Mouse (Mus musculus) kidney, embryonic 16.5 days (tissue): Measurements from ENCODE around the gene D130052B06Rik. TPM values are rescaled to one million over a fixed set of nuclear protein-coding genes. Genes with fewer than 3 reads are reported as not detected.

ENCODE experiments used
- ATAC-seq: fragments of 200-750 bp; cut with Nextera tagmentation; 2 replicates; pipeline ENCODE4 v1.8.0; 2017; ENCODE audit warnings: moderate TSS enrichment; ENCODE audit not compliant: low FRiP score, low TSS enrichment
- H3K27ac ChIP-seq: fragments of 300-500 bp; sonication (generic); 2 replicates; pipeline ENCODE4 v1.5.1; 2014; ENCODE audit warnings: low read length
- H3K27me3 ChIP-seq: fragments of 300-500 bp; sonication (generic); 2 replicates; pipeline ENCODE4 v1.6.1; 2014; ENCODE audit warnings: low read length, control low read depth, mixed read lengths; ENCODE audit not compliant: insufficient read depth
- H3K36me3 ChIP-seq: fragments of 300-500 bp; sonication (generic); 2 replicates; pipeline ENCODE4 v1.6.1; 2014; ENCODE audit warnings: low read length, control low read depth, mixed read lengths; ENCODE audit not compliant: insufficient read depth
- H3K4me1 ChIP-seq: fragments of 300-500 bp; sonication (generic); 2 replicates; pipeline ENCODE4 v1.6.1; 2014; ENCODE audit warnings: low read length, control low read depth, mixed read lengths; ENCODE audit not compliant: insufficient read depth
- H3K4me2 ChIP-seq: fragments of 300-500 bp; sonication (generic); replicated peaks from 2 replicates; pipeline ENCODE4 v1.6.1; 2014; ENCODE audit warnings: low read depth, low read length
- H3K4me3 ChIP-seq: fragments of 300-500 bp; sonication (generic); 2 replicates; pipeline ENCODE4 v1.5.1; 2014; ENCODE audit warnings: mild to moderate bottlenecking, low read length
- H3K9ac ChIP-seq: fragments of 300-500 bp; sonication (generic); replicated peaks from 2 replicates; pipeline ENCODE4 v1.6.1; 2014; ENCODE audit warnings: low read length
- H3K9me3 ChIP-seq: fragments of 300-500 bp; sonication (generic); 2 replicates; pipeline ENCODE4 v1.6.1; 2016; ENCODE audit warnings: low read length, control low read depth
- WGBS: fragments of 180-500 bp; shearing (Covaris S2); extraction: QIAGEN DNeasy Blood & Tissue Kit; methylation state at CpG from one replicate; pipeline ENCODE4 v1.1.7; 2014; 5-methylcytosine and 5-hydroxymethylcytosine counted together
- polyA plus RNA-seq: library from polyadenylated mRNA; unstranded; fragments of >200 nt; fragmentation: Nextera tagmentation; extraction: Ambion mirVana; gene quantifications from 2 replicates; pipeline ENCODE4 v1.2.1, GENCODE M21; 2015

Gene D130052B06Rik
- polyA plus RNA-seq, 1 experiment from 2014 or later = not detected

DNA sequence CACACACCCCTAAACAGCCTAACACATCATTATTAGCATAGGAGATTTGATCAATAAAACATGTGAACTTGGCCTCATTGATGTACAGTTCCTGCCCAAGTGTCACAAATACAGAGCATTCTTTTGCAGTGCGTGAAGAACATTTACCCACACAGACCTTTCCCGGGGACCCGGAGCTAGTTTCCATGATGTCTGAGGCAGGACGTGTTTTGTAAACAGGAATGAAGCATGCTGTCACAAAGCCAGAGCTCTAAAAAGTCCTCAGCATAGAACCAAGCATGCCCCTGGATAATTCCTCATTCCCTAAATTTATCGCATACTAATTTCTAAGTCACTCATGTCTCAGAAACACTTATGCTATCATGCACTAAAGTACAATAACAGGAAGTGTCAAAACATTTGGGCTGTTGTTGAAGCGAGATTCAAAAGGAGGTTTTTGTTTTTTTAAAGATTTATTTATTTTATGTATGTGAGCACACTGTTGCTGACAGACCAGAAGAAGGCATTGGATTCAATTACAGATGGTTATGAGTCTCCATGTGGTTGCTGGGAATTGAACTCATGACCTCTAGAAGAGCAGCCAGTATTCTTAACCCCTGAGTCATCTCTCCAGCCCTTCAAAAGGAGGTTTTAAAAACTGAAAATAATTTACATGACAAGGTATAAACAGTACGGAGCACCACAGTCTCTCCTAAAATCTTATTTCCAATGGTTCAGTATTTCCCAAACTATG is 56.9 kb downstream of the D130052B06Rik start:
- no peaks in the 10 kb centered on the region for H3K27me3 ChIP-seq
- no peak for ATAC-seq
- H3K4me3 ChIP-seq = no peak overlapping the region
- H3K9ac ChIP-seq = no peak overlapping the region
- H3K4me2 ChIP-seq = no peak overlapping the region
- H3K27ac ChIP-seq = no peak overlapping the region
- H3K9me3 ChIP-seq = no peaks in the 10 kb centered on the region
- no peaks in the 10 kb centered on the region for H3K4me1 ChIP-seq
- WGBS = 61% methylated on average over 7 of the region's 7 CpGs
- H3K36me3 ChIP-seq = no peaks in the 10 kb centered on the region

DNA sequence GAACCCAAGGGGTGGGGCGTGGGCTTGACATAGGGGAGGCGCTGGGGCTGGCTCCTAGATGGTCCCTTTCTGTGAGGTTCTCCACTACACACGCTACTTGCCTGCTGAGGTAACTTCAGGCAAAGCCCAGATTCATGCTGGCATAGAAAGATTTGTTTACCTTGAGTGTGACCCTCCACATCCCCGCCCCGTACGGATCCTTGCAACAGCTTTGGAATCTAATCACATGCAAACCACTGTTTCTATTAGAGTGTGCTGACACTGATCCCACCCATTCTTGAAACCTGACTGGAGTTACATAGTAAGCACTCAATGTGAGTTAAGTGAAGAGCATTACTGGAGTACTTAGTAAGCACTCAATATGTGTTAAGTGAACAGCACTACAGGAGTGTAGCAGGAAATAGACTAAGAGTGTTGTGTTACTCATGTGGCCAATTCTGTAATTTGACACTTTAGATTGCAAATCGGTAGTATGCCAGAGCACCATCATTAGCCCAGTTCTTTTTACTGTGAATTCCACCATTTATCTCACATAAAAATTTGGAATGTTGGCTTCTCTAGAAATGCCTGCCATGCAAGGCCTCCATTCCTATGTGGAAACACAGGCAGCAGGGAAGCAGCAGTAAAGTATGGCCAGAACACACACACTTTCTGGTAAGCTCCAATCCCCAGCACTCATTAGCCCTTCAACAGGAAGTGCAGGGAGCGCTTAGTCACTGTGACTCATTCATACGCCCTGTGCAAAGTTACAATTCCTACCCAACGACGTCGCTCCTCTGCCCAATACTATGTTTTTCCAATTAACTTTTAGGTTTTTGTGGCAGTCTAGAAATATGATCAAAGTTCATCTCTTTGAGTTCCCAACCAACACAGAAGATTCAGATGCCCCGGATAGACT is 61.2 kb downstream of the D130052B06Rik start:
- no peak overlapping the region for H3K4me3 ChIP-seq
- H3K4me2 ChIP-seq = no peak overlapping the region
- H3K9me3 ChIP-seq = no peaks in the 10 kb centered on the region
- ATAC-seq = no peak
- 68% methylated on average over 13 of the region's 13 CpGs for WGBS
- H3K4me1 ChIP-seq = no peaks in the 10 kb centered on the region
- no peaks in the 10 kb centered on the region for H3K36me3 ChIP-seq
- H3K27ac ChIP-seq = no peak overlapping the region
- H3K27me3 ChIP-seq = no peaks in the 10 kb centered on the region
- no peak overlapping the region for H3K9ac ChIP-seq

- H3K4me1 ChIP-seq = no peaks in the 10 kb centered on the region
- no peaks in the 10 kb centered on the region for H3K27me3 ChIP-seq
- no peak overlapping the region for H3K4me2 ChIP-seq
- no peaks in the 10 kb centered on the region for H3K9me3 ChIP-seq
- WGBS = 76% methylated on average over 2 of the region's 2 CpGs
- no peak overlapping the region for H3K27ac ChIP-seq
- no peak for ATAC-seq
- no peak overlapping the region for H3K4me3 ChIP-seq
- H3K9ac ChIP-seq = no peak overlapping the region
- no peaks in the 10 kb centered on the region for H3K36me3 ChIP-seq
Observed at GRCm38 (mm10) chr11:33663599-33663998, 64.5 kb downstream of the D130052B06Rik start.

- ATAC-seq = no peak
- 61% methylated on average over 6 of the region's 6 CpGs for WGBS
- no peaks in the 10 kb centered on the region for H3K9me3 ChIP-seq
Observed at GRCm38 (mm10) chr11:33668376-33668775, 69.3 kb downstream of the D130052B06Rik start.

GRCm38 (mm10) chr11:33670105-33670965 is 71.2 kb downstream of the D130052B06Rik start:
- no peak overlapping the region for H3K4me3 ChIP-seq
- H3K27ac ChIP-seq = no peak overlapping the region
- H3K9me3 ChIP-seq = no peaks in the 10 kb centered on the region
- no peak for ATAC-seq
- no peak overlapping the region for H3K9ac ChIP-seq
- no peaks in the 10 kb centered on the region for H3K27me3 ChIP-seq
- WGBS = 74% methylated on average over 10 of the region's 10 CpGs
- H3K36me3 ChIP-seq = no peaks in the 10 kb centered on the region
- no peaks in the 10 kb centered on the region for H3K4me1 ChIP-seq
- no peak overlapping the region for H3K4me2 ChIP-seq

More at GRCm38 (mm10) chr11:33668376-33668775, 69.3 kb downstream of the D130052B06Rik start:
- H3K4me1 ChIP-seq = no peaks in the 10 kb centered on the region
- no peaks in the 10 kb centered on the region for H3K27me3 ChIP-seq
- no peak overlapping the region for H3K27ac ChIP-seq
- no peaks in the 10 kb centered on the region for H3K36me3 ChIP-seq
- H3K4me3 ChIP-seq = no peak overlapping the region
- H3K9ac ChIP-seq = no peak overlapping the region
- H3K4me2 ChIP-seq = no peak overlapping the region

Other genes with a start within 250 kb of the D130052B06Rik start
- 4.7 and 6.6 TPM in 2 replicates for gene Ranbp17, start 85.6 kb upstream of the D130052B06Rik start, polyA plus RNA-seq
- gene Gabrp, start 20.3 kb upstream of the D130052B06Rik start, polyA plus RNA-seq = 0.92 and 1.3 TPM in 2 replicates